Comparison of ENCODE assay signal across 9 mouse cellular contexts in genomic region chr11:76026527-76027138, GRCm38 (mm10). TPM values are rescaled to one million over a fixed set of nuclear protein-coding genes. Genes with fewer than 3 reads are reported as not detected.
DNase-seq lines count a peak whose midpoint lies in the region; ATAC-seq and TF ChIP-seq lines count a peak whose summit lies in the region.
"Had no signal": no experiment of that assay in that cellular context is flagged by ENCODE, and none has a peak within 500 bp of the region (broad histone marks: within the 10 kb centered on the region; RNA-seq: fewer than 3 reads in every experiment).

No protein-coding gene starts in this region.

- no peak overlapping the region for H3ac ChIP-seq in C2C12 (ENCODE audit: control insufficient read depth, insufficient read length, low read depth)

- intact Hi-C loops in heart, adult 2 months (cut with DNase I): loop anchor here (2.0 kb wide), 3 partner anchors 30 to 140 kb away; no protein-coding TSS in a partner anchor
- intact Hi-C loops in heart, postnatal 10 days (cut with DNase I): loop anchor here (1.0 to 5.0 kb wide), 3 partner anchors 41 to 141 kb away; no protein-coding TSS in a partner anchor

- no peaks in the 10 kb centered on the region for H3K79me3 ChIP-seq in C2C12 (ENCODE audit: low read depth)

- H3K36me3 ChIP-seq in heart, adult 2 months (ENCODE audit: control insufficient read depth, insufficient read depth, low read length): no peaks in the 10 kb centered on the region; the same call in 1 of the 2 replicates
- no peaks in the 10 kb centered on the region for H3K36me3 ChIP-seq in C2C12 (ENCODE audit: control insufficient read depth, insufficient read depth)
- H3K36me3 ChIP-seq in forebrain, embryonic 10.5 days (replicated peaks): peaks cover 22% of the 10 kb centered on the region
- H3K36me3 ChIP-seq in liver, embryonic 12.5 days: no peaks in the 10 kb centered on the region

- no peak for TF ChIP-seq POLR2A in heart, adult 2 months (IDR thresholded peaks at IDR 0.05; ENCODE audit: insufficient read depth, low read depth, low read length)

- H3K9ac ChIP-seq in heart, adult 2 months (ENCODE audit: low read depth, low read length): peak overlapping the region; percentile 27
- H3K9ac ChIP-seq in liver, embryonic 12.5 days: peak overlapping the region; percentile 70

- no peak for TF ChIP-seq EP300 in heart, adult 2 months (IDR thresholded peaks at IDR 0.05; ENCODE audit: insufficient read depth, low read depth, low read length)

- peak overlapping the region; percentile 94 for H3K4me3 ChIP-seq in heart, adult 2 months
- H3K4me3 ChIP-seq in C2C12 (ENCODE audit: insufficient read depth, poor library complexity, severe bottlenecking): peak overlapping the region; percentile 51
- peak overlapping the region; percentile 79 for H3K4me3 ChIP-seq in forebrain, embryonic 10.5 days
- H3K4me3 ChIP-seq in liver, embryonic 12.5 days: peak overlapping the region; percentile 67

- TF ChIP-seq CTCF in heart, adult 2 months (IDR thresholded peaks at IDR 0.05): peak; percentile 5; the same call in 1 of the 2 replicates
- no peak for TF ChIP-seq CTCF in C2C12 (IDR thresholded peaks at IDR 0.05; ENCODE audit: control insufficient read depth, insufficient read depth, insufficient read length)

- no peaks in the 10 kb centered on the region for H3K27me3 ChIP-seq in heart, adult 2 months (ENCODE audit: control insufficient read depth, insufficient read depth, low read length)
- H3K27me3 ChIP-seq in C2C12 (ENCODE audit: control insufficient read depth, insufficient read depth, insufficient read length): no peaks in the 10 kb centered on the region
- H3K27me3 ChIP-seq in forebrain, embryonic 10.5 days (ENCODE audit: poor library complexity, severe bottlenecking): peaks cover 51% of the 10 kb centered on the region
- peaks cover 62% of the 10 kb centered on the region for H3K27me3 ChIP-seq in liver, embryonic 12.5 days (replicated peaks)
- H3K27me3 ChIP-seq: Patski had no signal

- H3K79me2 ChIP-seq in heart, adult 2 months (replicated peaks; ENCODE audit: control insufficient read depth, insufficient read depth, low read length): no peaks in the 10 kb centered on the region; the same call in 1 of the 2 replicates
- no peaks in the 10 kb centered on the region for H3K79me2 ChIP-seq in C2C12 (ENCODE audit: control insufficient read depth, insufficient read depth)

- peak overlapping the region; percentile 98 for H3K4me2 ChIP-seq in liver, embryonic 12.5 days

- 17% methylated on average over 14 of the region's 14 CpGs for WGBS in heart, adult 2 months
- 3% methylated on average over 14 of the region's 14 CpGs for WGBS in forebrain, embryonic 10.5 days
- WGBS in liver, embryonic 12.5 days (ENCODE audit: insufficient replicate concordance): 20% methylated on average over 14 of the region's 14 CpGs

- H3K9me3 ChIP-seq in forebrain, embryonic 10.5 days: no peaks in the 10 kb centered on the region
- no peaks in the 10 kb centered on the region for H3K9me3 ChIP-seq in liver, embryonic 12.5 days (replicated peaks)

- peak overlapping the region; percentile 90 for H3K27ac ChIP-seq in heart, adult 2 months
- peak overlapping the region; percentile 90 for H3K27ac ChIP-seq in forebrain, embryonic 10.5 days
- H3K27ac ChIP-seq in liver, embryonic 12.5 days: no peak overlapping the region

- no peak for DNase-seq in heart, adult 2 months
- DNase-seq in heart, postnatal 10 days: no peak
- peak; percentile 51 for DNase-seq in forebrain, embryonic 10.5 days (ENCODE audit: extremely low spot score, low spot score)
- no peak for DNase-seq in layer of hippocampus, adult 9-10 months (ENCODE audit: low spot score)
- DNase-seq in kidney, postnatal 14 days: no peak

- no peak for ATAC-seq in liver, embryonic 12.5 days
- no peak for ATAC-seq in monocyte, adult 5-6 weeks (replicated peaks; ENCODE audit: insufficient number of reproducible peaks, low FRiP score, low TSS enrichment, poor library complexity, severe bottlenecking)

- H3K4me1 ChIP-seq in heart, adult 2 months (ENCODE audit: control insufficient read depth, insufficient read depth, low read length): peaks cover 16% of the 10 kb centered on the region
- peaks cover 50% of the 10 kb centered on the region for H3K4me1 ChIP-seq in forebrain, embryonic 10.5 days
- H3K4me1 ChIP-seq in liver, embryonic 12.5 days: peaks cover 22% of the 10 kb centered on the region

TF ChIP-seq in C2C12, 6 proteins besides CTCF, POLR2A, EP300 and RAD21:
- TF ChIP-seq MYOD1 (IDR thresholded peaks at IDR 0.05; ENCODE audit: control insufficient read depth, insufficient read length, low read depth): no peak
- no peak for TF ChIP-seq MAX (IDR thresholded peaks at IDR 0.05)
- TF ChIP-seq USF1 (IDR thresholded peaks at IDR 0.05; ENCODE audit: low read depth): no peak
- no peak for TF ChIP-seq MYOG (IDR thresholded peaks at IDR 0.05; ENCODE audit: control insufficient read depth, extremely low read depth, insufficient read length)
- no peak for TF ChIP-seq CEBPB (IDR thresholded peaks at IDR 0.05; ENCODE audit: low read depth)
- no peak for TF ChIP-seq FOSL1 (IDR thresholded peaks at IDR 0.05; ENCODE audit: insufficient read depth, low read length, poor library complexity, severe bottlenecking)

RNA-seq across cellular contexts. Expression of gene Rflnb, which starts 0.9 kb away (rescaled TPM):
- total RNA-seq in heart, adult 2 months (2021): 10 to 100 TPM; 30.7 to 36.7 TPM
- 18.5 and 34.4 TPM in 2 replicates for polyA plus RNA-seq in heart, adult 2 months (2012; rRNA removed)
- 10 to 100 TPM; 66.9 to 74.5 TPM for total RNA-seq in heart, postnatal 10 days (2021)
- polyA plus RNA-seq in C2C12 (2012; fragmentation: generic; extraction: Trizol): 8.0 TPM
- 15.4 and 16.8 TPM in 2 replicates for polyA plus RNA-seq in forebrain, embryonic 10.5 days (2016; fragmentation: Nextera tagmentation; extraction: Ambion mirVana)
- 4.5 and 4.8 TPM in 2 replicates for polyA plus RNA-seq in liver, embryonic 12.5 days (2016; fragmentation: Nextera tagmentation; extraction: Ambion mirVana)
- total RNA-seq in monocyte, adult 5-6 weeks (2017): 1.4 to 29.5 TPM (median 23.9 TPM) in 3 replicates

RNA-seq across cellular contexts. Expression of gene 1700016K19Rik, which starts 26.9 kb away (rescaled TPM):
- total RNA-seq in heart, adult 2 months (2021): not detected
- polyA plus RNA-seq in heart, adult 2 months (2012; rRNA removed): 1.3 TPM in 1 of 2 replicates, not detected in the other
- total RNA-seq in heart, postnatal 10 days (2021): not detected
- polyA plus RNA-seq in C2C12 (2012; fragmentation: generic; extraction: Trizol): not detected
- polyA plus RNA-seq in forebrain, embryonic 10.5 days (2016; fragmentation: Nextera tagmentation; extraction: Ambion mirVana): 0.23 and 0.62 TPM in 2 replicates
- not detected in 2 replicates for polyA plus RNA-seq in liver, embryonic 12.5 days (2016; fragmentation: Nextera tagmentation; extraction: Ambion mirVana)
- 0.43 TPM in 1 of 3 replicates, not detected in the others for total RNA-seq in monocyte, adult 5-6 weeks (2017)
